Mouse (Mus musculus) neutrophil, adult 5-6 weeks (primary cell): ENCODE measurements around the gene Gm21119. TPM values are rescaled to one million over a fixed set of nuclear protein-coding genes. Genes with fewer than 3 reads are reported as not detected.
"Not testable (repeated sequence)": the region's sequence is repeated elsewhere in the genome, so short reads cannot be mapped to it uniquely, and the experiment has no call there.

Experiments used
- ATAC-seq: fragments of 151-379, 151-347 bp; 2 replicates; pipeline ENCODE4 v1.8.0; 2017; ENCODE audit warnings: mild to moderate bottlenecking, moderate TSS enrichment; ENCODE audit not compliant: insufficient number of reproducible peaks, poor library complexity, low FRiP score, severe bottlenecking; ENCODE audit errors: extremely low read depth
- total RNA-seq: library from RNA; stranded (forward); fragments of 200-1000 nt; gene quantifications from 2 replicates; pipeline ENCODE4 v1.2.3, GENCODE M21; 2017

The Gm21119 gene
- 0.23 and 0.61 TPM in 2 replicates for total RNA-seq

- ATAC-seq: not testable (repeated sequence)
Measured at GRCm38 (mm10) chr8:20614619-20615018, at the start of gene Gm21119. Gm21119 (plus strand) TSS chr8:20614919.

DNA sequence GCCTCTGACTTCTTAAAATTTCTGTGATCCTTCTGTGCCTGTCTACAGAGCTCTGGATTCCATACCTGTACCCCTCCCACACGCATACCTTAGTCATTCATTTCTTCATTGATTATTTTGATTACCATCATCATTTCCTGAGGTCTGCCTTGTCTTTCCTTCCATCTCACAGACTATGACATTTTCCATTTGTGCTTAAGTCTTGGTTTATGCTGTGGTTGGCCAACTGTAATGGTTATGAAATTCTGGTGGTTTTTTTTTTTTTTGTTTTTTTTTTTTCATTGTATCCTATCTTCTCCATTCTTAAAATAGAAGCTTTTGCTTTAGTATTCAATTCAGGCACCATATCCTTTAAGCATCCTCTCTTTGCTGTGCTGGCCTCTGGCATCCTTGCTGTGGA, 48.0 kb upstream of the Gm21119 start:
- not testable (repeated sequence) for ATAC-seq

- ATAC-seq: not testable (repeated sequence)
Measured at GRCm38 (mm10) chr8:20581081-20581480, 33.6 kb upstream of the Gm21119 start.

DNA sequence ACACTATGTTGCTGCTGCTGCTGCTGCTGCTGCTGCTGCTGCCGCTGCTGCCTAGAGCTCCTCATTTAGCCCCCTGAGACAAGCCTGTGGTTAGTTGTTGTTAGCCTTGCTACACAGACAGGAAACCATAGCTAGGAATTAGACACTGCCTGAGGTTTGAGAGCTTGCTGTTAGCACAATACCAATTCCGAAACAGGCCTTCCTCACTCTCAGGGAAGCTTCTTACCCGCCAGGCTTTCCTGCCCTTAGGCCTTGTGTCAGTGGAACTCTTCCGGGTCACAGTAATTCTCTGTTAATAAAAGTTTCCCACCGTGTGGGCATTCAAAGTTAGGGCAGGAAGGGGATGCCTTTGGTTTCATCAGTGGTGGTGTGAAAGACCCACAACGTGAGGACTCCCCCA, 31.9 kb upstream of the Gm21119 start:
- ATAC-seq: 0 out of 2 replicates have a peak, but pooled peaks have one; percentile 46

GRCm38 (mm10) chr8:20588268-20589177, 26.2 kb upstream of the Gm21119 start:
- ATAC-seq: peak; percentile 44

DNA sequence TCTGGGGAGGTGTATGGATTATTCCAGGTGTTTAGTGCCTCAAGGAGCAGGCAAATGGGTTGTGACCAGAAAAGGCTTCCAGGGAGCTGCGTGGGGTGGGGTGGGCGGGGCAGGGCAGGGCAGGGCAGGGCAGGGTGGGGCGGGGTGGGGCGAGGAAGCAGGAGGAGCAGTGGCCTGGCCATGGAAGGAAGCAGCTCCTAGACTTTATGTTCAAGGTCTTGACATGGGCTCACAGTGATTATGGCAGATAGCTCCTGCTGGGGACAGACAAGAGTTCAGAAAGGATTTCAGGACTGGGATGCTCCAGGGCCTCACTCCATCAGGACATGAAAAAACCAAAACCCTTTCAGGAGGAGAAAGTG, 25.6 kb upstream of the Gm21119 start:
- ATAC-seq: not testable (repeated sequence)

- 0 out of 2 replicates have a peak, but pooled peaks have one; percentile 23 for ATAC-seq
Measured at GRCm38 (mm10) chr8:20590117-20590997, 24.4 kb upstream of the Gm21119 start.

DNA sequence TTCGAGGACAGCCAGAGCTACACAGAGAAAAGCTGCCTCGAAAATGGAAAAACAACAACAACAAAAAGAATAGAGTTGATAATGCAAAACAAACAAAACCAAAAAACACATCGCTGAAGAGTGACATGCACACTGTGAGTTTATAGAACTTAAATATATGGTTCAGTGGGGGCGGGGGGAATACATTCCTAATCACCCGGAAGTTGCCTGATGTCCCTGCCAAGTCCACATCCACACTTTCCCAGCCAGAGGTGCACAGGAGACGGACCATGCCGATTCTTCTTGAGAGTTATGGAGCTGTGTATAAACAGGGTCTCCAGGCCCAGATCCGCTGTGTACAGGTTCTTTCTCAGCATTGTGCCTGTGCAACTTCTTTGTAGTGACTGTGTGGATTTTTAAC, 23.7 kb upstream of the Gm21119 start:
- not testable (repeated sequence) for ATAC-seq

DNA sequence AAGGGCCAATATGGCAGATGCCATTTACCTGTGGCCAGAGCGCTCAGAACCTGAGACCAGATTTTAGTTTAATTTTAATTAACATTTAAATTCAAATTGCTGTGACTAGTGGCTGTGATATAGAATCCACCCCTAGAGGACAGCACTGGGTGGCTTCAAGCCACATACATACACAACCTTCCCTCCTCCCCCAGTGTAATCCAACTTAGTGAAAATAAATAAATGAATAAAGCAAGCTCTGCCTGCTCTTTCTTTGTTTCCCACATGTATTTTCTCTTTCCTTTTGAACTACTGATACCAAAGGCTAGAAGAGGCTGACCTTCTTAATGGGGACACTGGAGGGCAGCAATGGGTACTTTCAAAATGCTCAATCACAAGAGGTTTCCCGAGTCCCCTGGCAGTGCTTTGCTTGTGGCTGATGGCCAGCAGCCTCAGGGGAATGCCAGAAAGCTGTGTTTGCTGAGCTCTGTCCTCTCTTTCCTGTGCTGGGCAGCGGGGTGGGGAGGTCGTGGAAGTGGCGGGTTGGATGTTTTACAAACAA, 21.9 kb upstream of the Gm21119 start:
- not testable (repeated sequence) for ATAC-seq

DNA sequence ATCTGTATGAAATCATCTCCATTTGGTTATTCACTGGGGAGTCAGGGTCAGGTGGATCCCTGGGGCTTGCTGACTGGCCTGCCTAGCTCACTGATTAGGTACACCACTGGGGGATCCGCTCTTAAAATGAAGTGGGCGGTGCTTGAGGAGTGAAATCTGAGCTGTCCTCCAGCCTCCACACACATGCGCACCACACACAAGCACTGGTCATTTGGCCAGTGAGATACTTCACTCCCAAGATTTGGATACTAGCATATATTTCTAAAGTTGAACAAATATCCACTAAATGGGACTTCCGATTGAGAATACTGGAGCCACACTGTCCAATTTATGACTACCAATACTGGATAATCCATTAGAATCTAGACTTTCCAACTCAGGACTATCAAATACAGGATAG, 20.9 kb upstream of the Gm21119 start:
- ATAC-seq: not testable (repeated sequence)

DNA sequence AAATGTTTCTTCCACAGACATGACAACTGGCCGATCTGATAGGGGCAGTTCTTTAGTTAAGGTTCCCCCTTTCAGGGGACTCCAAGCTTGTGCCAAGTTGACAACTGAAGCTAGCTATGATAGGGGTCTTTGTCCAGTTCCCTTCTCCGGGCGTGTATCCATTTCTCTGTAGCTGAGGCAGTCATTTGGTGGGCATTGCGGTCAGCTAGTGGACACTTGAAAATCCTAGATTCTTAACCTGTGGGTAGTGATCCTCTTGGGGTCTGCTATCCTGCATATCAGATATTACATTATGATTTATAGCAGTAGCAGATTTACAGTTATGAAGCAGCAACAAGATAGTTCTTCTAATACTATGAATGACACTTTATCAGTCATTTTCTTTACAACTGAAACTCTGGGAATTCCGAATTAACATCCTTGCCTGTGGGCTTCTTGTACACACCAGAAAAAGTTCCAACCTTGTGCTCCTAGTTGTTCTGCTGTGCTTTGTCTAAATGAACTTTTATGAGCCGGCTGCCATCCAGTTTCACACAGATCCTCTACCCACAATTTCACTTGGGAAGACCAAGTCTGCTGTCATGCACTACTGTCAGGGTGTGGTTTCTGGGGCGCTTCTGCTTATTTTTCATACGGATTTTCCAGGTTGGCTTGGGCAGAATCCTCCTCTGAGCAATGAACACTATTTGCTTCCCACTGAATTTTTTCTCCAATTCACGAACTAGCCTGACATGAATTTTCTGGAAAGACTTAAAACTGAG, 18.5 kb upstream of the Gm21119 start:
- ATAC-seq: not testable (repeated sequence)

- peak; percentile 57 for ATAC-seq
Measured at GRCm38 (mm10) chr8:20596842-20597708, 17.6 kb upstream of the Gm21119 start.

DNA sequence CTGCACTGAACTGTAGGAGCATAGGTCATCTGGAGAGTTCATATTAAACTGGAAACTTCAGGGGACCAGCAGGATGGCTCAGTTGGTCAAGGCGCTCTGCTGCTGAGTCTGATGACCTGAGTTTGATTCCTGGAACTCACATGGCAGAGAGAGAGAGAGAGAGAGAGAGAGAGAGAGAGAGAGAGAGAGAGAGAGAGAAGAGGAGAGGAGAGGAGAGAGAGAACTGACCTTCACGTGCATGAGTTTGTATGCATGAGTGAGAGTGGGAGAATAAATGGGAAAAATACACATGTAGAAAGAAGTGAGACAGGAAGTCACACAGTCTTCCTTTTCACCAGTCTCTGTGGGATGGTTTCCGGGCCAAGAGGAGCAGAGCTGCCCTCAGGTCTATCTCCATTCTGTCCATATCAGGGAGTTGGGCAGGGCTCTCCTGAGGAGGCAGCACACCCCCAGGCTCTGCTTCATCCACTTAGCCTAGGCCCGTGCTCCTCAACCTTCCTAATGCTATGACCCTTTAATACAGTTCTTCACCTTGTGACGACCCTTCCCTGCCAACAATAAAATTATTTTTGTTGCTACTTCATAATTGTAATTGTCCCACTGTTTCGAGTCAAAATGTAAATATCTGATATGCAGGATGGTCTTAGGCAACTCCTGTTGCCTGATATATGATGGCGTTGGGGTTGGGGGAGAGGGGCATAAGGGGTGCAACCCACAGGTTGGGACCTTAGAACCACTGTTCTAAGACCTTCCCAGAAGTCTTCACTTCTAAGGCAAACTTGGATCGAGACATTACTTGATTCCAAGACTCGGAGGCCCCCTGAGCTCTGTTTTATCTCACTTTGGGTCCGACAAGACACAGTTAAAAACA, 16.2 kb upstream of the Gm21119 start:
- ATAC-seq: peak; percentile 23; the same call in 1 of the 2 replicates

DNA sequence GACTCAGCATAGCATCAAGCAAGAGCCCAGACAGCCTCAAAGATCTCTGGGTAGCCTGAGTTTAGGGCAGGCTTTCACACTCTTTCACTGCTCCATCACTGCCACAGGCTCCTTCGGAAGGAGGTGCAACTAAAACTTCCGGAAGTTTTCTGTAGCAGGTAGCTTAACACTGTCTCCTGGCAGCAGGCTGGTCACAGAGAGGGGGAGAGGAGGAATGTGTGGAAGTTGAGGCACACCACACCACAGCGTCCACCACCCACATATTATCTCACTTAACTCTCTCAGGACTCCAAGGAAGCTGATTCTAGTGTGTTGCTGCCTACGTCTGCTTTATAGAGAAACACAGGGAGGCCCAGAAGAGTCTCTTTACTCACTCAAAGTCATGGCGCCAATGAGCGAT, 15.4 kb upstream of the Gm21119 start:
- ATAC-seq: not testable (repeated sequence)

DNA sequence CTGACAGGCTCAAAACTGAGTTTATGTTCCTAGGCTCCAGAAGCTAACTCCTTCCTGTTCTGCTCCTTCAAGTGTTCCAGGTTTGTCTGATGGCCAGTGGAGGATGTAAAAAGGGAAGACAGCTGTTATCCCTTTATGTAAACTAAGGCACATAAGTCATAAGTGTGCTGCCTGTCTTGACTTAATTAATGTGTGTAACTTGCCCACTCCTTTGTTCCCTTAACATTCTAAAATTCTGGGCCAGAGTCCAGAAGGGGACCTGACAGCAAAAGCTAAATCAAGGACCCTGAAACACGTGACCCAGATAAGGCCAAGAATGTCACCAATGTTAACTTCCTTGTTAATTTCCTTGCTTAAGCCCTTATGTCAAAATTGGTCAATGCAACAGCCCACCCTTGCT, 3.9 kb upstream of the Gm21119 start:
- ATAC-seq: not testable (repeated sequence)

DNA sequence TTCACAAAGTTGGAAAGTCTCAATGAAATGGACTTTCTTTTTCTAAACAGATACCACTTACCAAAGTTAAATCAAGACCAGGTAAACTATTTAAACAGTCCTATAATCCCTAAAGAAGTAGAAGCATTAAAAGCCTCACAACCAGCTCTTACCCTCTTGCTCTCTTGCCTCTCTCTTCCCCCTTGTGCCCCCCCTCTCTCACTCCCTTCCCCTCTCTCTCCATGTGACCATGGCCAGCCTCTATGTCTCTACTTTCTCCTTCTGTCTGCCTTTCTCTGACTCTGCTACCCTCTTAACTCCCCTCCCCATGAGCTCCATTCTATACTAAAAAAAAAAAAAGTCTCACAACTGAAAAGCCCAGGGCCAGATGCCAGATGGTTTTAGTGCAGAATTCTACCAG, 2.0 kb upstream of the Gm21119 start:
- not testable (repeated sequence) for ATAC-seq

GRCm38 (mm10) chr8:20630766-20631165, 16.0 kb downstream of the Gm21119 start:
- ATAC-seq: not testable (repeated sequence)
